Mouse (Mus musculus) embryonic facial prominence, embryonic 14.5 days (tissue): ENCODE measurements around the gene Htr3b. TPM values are rescaled to one million over a fixed set of nuclear protein-coding genes. Genes with fewer than 3 reads are reported as not detected.
A peak's percentile ranks its signal among the peaks of the same experiment; 100 is the strongest.
"Not testable (repeated sequence)": the region's sequence is repeated elsewhere in the genome, so short reads cannot be mapped to it uniquely, and the experiment has no call there.

Experiments
- ATAC-seq: fragments of 200-750 bp; cut with Nextera tagmentation; 2 replicates; pipeline ENCODE4 v1.8.0; 2017; ENCODE audit warnings: low read depth, moderate number of reproducible peaks, moderate TSS enrichment
- DNase-seq: peaks from one replicate; pipeline ENCODE4 v3.0.0-alpha.2; 2015; ENCODE audit warnings: low spot score
- H3K27ac ChIP-seq: fragments of 300-500 bp; sonication (generic); replicated peaks from 2 replicates; pipeline ENCODE4 v1.5.1; 2014; ENCODE audit warnings: low read depth, mild to moderate bottlenecking, low read length, moderate library complexity
- H3K27me3 ChIP-seq: fragments of 300-500 bp; sonication (generic); replicated peaks from 2 replicates; pipeline ENCODE4 v1.6.1; 2014; ENCODE audit warnings: low read length; ENCODE audit not compliant: control insufficient read depth, insufficient read depth
- H3K36me3 ChIP-seq: fragments of 300-500 bp; sonication (generic); 2 replicates; pipeline ENCODE4 v1.6.1; 2014; ENCODE audit warnings: low read length, mixed read lengths; ENCODE audit not compliant: control insufficient read depth, insufficient read depth
- H3K4me1 ChIP-seq: fragments of 300-500 bp; sonication (generic); 2 replicates; pipeline ENCODE4 v1.6.1; 2014; ENCODE audit warnings: antibody characterized with exemption, low read length; ENCODE audit not compliant: control insufficient read depth, insufficient read depth
- H3K4me2 ChIP-seq: fragments of 300-500 bp; sonication (generic); 2 replicates; pipeline ENCODE4 v1.6.1; 2014; ENCODE audit warnings: low read depth, mild to moderate bottlenecking, low read length, moderate library complexity, mixed read lengths
- H3K4me3 ChIP-seq: fragments of 300-500 bp; sonication (generic); 2 replicates; pipeline ENCODE4 v1.5.1; 2014; ENCODE audit warnings: low read depth, mild to moderate bottlenecking, low read length
- H3K9ac ChIP-seq: fragments of 300-500 bp; sonication (generic); 2 replicates; pipeline ENCODE4 v1.6.1; 2014; ENCODE audit warnings: low read depth, mild to moderate bottlenecking, low read length, moderate library complexity, mixed read lengths
- H3K9me3 ChIP-seq: fragments of 300-500 bp; sonication (generic); 2 replicates; pipeline ENCODE4 v1.6.1; 2016; ENCODE audit warnings: low read length; ENCODE audit not compliant: control insufficient read depth
- WGBS: fragments of 180-500 bp; shearing (Covaris S2); extraction: QIAGEN DNeasy Blood & Tissue Kit; methylation state at CpG from one replicate; pipeline ENCODE4 v1.1.7; 2014; 5-methylcytosine and 5-hydroxymethylcytosine counted together
- polyA plus RNA-seq: library from polyadenylated mRNA; unstranded; fragments of >200 nt; fragmentation: Nextera tagmentation; extraction: Ambion mirVana; gene quantifications from 2 replicates; pipeline ENCODE4 v1.2.1, GENCODE M21; 2014

Gene Htr3b
- polyA plus RNA-seq, 1 experiment from 2014 or later, result 1.1 TPM

- peaks cover 10% of the 10 kb centered on the region for H3K4me1 ChIP-seq
- peak; percentile 94 for ATAC-seq
- H3K9ac ChIP-seq, result peak within 1 kb of the TSS; percentile 85
- no peaks in the 10 kb centered on the region for H3K27me3 ChIP-seq
- 0% methylated on average over 38 of the region's 94 CpGs for WGBS
- no peaks in the 10 kb centered on the region for H3K36me3 ChIP-seq
- H3K9me3 ChIP-seq, result no peaks in the 10 kb centered on the region
- peak within 1 kb of the TSS; percentile 85 for H3K4me3 ChIP-seq
- peak; percentile 99 for DNase-seq
- H3K4me2 ChIP-seq, result peak within 1 kb of the TSS; percentile 79
- H3K27ac ChIP-seq, result peak within 1 kb of the TSS; percentile 90
These were observed 20.3 kb upstream of the Htr3b start, which contains the start of gene Usp28 for GRCm38 (mm10) chr9:48984845-48985707. Usp28 (plus strand) TSS chr9:48985375.

GRCm38 (mm10) chr9:48984320-48984844 lies 19.6 kb upstream of the Htr3b start:
- no peak for ATAC-seq
- 20% methylated on average over 8 of the region's 8 CpGs for WGBS
- DNase-seq, result no peak

GRCm38 (mm10) chr9:48983801-48984200 lies 19.0 kb upstream of the Htr3b start:
- not testable (repeated sequence) for H3K36me3 ChIP-seq, H3K27ac ChIP-seq, H3K27me3 ChIP-seq, H3K9me3 ChIP-seq, ATAC-seq, H3K4me3 ChIP-seq, H3K4me1 ChIP-seq, DNase-seq
- H3K4me2 ChIP-seq, result peak overlapping the region; percentile 79; the same call in 1 of the 2 replicates
- 97% methylated on average over 6 of the region's 6 CpGs for whole genome bisulfite sequencing
- H3K9ac ChIP-seq, result peak overlapping the region; percentile 78; the same call in 1 of the 2 replicates

More at GRCm38 (mm10) chr9:48984320-48984844, 19.6 kb upstream of the Htr3b start:
- peaks cover 10% of the 10 kb centered on the region for H3K4me1 ChIP-seq
- H3K36me3 ChIP-seq, result no peaks in the 10 kb centered on the region
- H3K4me3 ChIP-seq, result peak overlapping the region; percentile 85
- no peaks in the 10 kb centered on the region for H3K27me3 ChIP-seq
- H3K9me3 ChIP-seq, result no peaks in the 10 kb centered on the region
- H3K27ac ChIP-seq, result peak overlapping the region; percentile 90
- H3K9ac ChIP-seq, result peak overlapping the region; percentile 78
- peak overlapping the region; percentile 79 for H3K4me2 ChIP-seq

GRCm38 (mm10) chr9:48981827-48982226 lies 17.0 kb upstream of the Htr3b start:
- ATAC-seq (no peak), DNase-seq (no peak)
- H3K4me1 ChIP-seq, result peaks cover 2% of the 10 kb centered on the region
- H3K27ac ChIP-seq, result no peak overlapping the region
- H3K4me3 ChIP-seq, result no peak overlapping the region
- no peaks in the 10 kb centered on the region for H3K9me3 ChIP-seq
- H3K27me3 ChIP-seq, result no peaks in the 10 kb centered on the region
- no peaks in the 10 kb centered on the region for H3K36me3 ChIP-seq
- H3K9ac ChIP-seq, result no peak overlapping the region
- H3K4me2 ChIP-seq, result no peak overlapping the region

GRCm38 (mm10) chr9:48980781-48981180 lies 16.0 kb upstream of the Htr3b start:
- Histone ChIP-seq H3K4me3 (no peak overlapping the region), H3K9me3 (no peaks in the 10 kb centered on the region), H3K27me3 (no peaks in the 10 kb centered on the region), H3K4me2 (no peak overlapping the region), H3K9ac (no peak overlapping the region), H3K27ac (no peak overlapping the region), H3K36me3 (no peaks in the 10 kb centered on the region), H3K4me1 (no peaks in the 10 kb centered on the region)
- DNase-seq (no peak), ATAC-seq (no peak)
- 85% methylated on average over 3 of the region's 3 CpGs for WGBS

- 74% methylated on average over 5 of the region's 5 CpGs for WGBS
- H3K27me3 ChIP-seq, result no peaks in the 10 kb centered on the region
- DNase-seq, result no peak
- no peak overlapping the region for H3K4me2 ChIP-seq
- H3K9ac ChIP-seq, result no peak overlapping the region
- no peak overlapping the region for H3K27ac ChIP-seq
- no peaks in the 10 kb centered on the region for H3K9me3 ChIP-seq
- no peaks in the 10 kb centered on the region for H3K4me1 ChIP-seq
- no peak for ATAC-seq
- H3K4me3 ChIP-seq, result no peak overlapping the region
- H3K36me3 ChIP-seq, result no peaks in the 10 kb centered on the region
These were observed 15.6 kb upstream of the Htr3b start for GRCm38 (mm10) chr9:48980371-48980770.

- Histone ChIP-seq H3K9ac (no peak overlapping the region), H3K4me2 (no peak overlapping the region), H3K4me1 (no peaks in the 10 kb centered on the region), H3K36me3 (no peaks in the 10 kb centered on the region), H3K9me3 (no peaks in the 10 kb centered on the region), H3K27me3 (no peaks in the 10 kb centered on the region), H3K4me3 (no peak overlapping the region), H3K27ac (no peak overlapping the region)
- ATAC-seq (no peak), DNase-seq (no peak)
- 82% methylated on average over 6 of the region's 6 CpGs for WGBS
These were observed 12.0 kb upstream of the Htr3b start for GRCm38 (mm10) chr9:48976661-48977355.

- DNase-seq (peak; percentile 70), ATAC-seq (no peak)
- Histone ChIP-seq H3K27me3 (no peaks in the 10 kb centered on the region), H3K27ac (no peak overlapping the region), H3K4me3 (no peak overlapping the region), H3K36me3 (no peaks in the 10 kb centered on the region), H3K9ac (no peak overlapping the region), H3K9me3 (no peaks in the 10 kb centered on the region), H3K4me1 (no peaks in the 10 kb centered on the region), H3K4me2 (no peak overlapping the region)
- 30% methylated on average over 3 of the region's 3 CpGs for WGBS
These were observed 7.7 kb upstream of the Htr3b start for GRCm38 (mm10) chr9:48972494-48972893.
